Mouse (Mus musculus) hindlimb bud, embryonic 11.5 days (tissue): ENCODE results near the gene Adnp.

Source experiments
- DNase-seq: peaks from one replicate; pipeline ENCODE4 v3.0.0-alpha.2; 2012; ENCODE audit warnings: low read depth, low spot score; ENCODE audit errors: extremely low spot score

The Adnp gene

DNA sequence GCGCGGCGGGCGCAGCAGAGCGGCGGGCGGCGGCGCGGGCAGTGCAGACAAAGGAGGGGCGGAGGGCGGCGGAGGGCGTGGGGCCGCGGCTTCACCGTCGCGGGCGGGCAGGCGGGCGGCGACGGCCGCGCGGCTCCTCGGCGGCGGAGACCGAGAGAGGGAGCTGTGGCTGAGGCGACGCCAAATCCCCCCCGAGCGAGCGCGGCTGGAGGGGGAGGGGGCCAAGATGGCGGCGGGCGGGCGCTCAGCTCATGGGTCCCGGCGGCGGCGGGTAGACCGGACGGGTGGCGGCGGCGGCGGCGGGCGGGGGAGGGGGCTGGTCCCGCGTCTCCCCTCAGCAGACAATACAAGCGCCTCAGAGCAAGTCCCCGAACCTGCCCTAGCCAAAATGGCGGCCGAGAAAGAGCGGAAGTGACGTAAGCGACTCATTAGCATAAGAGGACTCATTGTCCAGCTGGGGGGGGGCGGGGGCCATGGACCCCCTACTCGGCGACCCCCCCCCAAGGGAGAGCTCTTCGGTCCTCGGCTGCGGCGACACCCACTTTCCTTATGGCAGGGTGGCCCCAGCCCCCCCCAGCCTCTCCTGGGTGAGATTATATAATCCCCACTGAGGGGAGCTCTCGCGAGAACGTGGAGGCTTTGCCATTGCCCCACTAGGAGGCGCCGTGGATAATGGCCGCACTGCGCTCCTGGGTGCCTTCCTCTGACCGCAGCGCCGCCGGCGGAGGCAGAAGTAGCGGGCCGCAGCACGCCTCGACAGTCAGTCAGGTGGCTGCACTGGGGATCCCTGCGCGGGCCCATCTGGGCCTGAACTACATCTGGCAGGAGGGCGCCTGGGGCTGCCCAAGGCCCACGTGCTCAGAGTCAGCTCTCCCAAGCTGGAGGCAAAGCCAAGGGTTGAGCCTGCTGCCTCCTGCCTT lies at the start of gene Adnp:
Gene Adnp (minus strand): TSS at position 388 of the 920 bp plus-strand sequence.
- peak; percentile 89 for DNase-seq

DNA sequence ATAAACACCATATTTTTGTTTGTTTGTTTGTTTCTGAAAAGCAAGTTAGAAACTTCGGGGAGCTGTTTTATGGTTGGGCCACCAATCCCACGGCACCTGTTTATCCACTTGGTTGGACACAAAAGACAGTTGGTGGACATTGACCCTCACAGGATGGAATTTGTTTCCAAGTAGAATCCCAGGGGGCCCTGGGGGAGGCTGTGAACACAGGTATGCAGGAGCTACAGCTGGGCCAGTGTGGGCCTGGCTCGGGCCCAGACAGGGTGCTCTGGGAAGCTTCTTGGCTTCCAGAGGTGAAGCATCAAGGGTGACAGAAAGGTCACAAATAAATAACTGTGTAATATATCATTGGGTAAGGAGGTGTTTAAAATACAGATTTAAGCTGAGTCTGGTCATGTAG lies 49.6 kb upstream of the Adnp start:
- no peak for DNase-seq

DNA sequence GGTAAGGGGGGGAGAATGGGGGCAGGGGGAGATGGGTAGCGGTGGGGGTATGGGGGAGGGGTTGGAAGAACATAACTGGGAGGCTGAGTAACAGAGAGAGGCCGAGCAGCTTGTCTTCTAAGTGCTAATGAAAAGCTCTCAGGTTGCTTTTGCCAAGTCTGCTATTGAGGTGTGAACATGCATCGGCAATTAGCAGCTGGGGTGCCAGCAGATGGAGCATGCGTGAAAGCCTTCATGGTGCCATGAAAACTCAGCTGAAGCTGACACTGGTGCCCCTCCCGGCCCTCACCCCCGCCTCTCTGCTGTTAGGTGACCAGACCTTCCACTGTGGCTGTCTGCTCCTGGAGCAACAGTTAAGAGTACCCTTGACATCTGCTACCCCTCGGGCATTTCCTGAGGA lies 46.9 kb upstream of the Adnp start:
- no peak for DNase-seq

DNA sequence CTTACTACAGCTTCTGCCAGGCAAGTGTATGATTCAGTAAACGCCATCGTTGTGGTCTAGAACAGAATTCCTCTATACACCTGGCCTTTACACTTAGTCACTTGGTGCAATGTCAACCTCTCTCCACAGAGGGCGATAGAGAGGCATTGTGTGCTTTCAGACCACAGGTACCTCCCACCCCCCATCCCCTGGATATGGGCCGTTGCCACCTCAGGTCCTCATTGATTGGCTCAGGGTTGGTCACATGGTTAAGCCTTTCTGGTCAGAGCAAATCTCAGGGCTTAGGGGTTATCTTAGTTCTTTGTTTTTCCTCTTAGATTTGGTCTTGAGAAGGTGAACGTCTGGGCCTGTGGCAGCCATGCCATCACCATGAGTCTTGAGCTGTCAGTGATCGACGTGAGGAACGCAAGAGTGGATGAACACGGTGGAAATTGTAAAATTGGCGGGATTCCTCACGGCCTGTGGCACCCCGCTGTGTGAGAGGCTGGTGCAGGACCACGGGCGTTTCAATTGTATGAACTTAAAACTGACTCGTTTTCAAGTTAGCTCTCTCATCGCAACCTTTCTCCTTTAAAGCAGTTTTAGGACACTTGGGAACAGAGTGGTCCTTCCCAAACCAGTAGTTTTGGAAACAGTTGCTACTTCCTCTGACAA lies 45.9 kb upstream of the Adnp start:
- peak; percentile 82 for DNase-seq

DNA sequence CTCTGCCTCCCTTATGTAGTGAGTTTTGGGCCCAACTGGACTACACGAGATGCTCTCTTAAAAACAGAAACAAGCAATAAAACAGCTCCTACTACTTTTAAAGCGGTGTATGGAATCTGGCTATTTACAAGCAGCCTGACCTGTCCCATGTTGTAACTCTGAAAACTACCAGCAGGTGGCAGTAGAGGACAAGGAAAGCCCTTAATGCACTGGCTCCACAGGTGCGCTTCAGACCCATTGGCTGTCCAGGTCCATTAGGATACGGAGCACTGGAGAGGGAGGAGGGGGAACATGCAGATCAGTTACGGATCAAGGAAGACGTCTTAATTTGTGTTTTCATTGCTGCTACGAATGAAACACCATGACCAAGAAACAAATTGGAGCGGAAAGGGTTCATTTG lies 43.4 kb upstream of the Adnp start:
- peak; percentile 90 for DNase-seq

DNA sequence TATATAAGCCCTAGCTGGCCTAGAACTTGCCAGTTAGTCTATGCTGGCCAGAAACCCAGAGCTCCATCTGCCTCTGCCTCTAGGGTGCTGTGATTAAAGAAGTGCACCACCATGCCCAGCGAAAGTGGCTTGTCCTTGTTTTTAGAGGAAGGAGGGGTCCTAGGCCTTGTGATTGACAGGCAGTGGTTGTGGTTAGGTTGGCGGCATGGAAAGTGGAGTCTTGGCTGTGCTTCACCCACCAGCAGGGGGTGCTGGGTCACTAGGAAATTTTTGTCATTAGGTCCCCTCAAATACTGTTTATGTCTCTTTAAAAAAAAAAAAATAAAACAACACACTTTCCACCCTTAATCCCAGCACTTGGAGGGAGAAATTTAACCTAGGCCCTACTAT lies 41.9 kb upstream of the Adnp start:
- peak; percentile 6 for DNase-seq

DNA sequence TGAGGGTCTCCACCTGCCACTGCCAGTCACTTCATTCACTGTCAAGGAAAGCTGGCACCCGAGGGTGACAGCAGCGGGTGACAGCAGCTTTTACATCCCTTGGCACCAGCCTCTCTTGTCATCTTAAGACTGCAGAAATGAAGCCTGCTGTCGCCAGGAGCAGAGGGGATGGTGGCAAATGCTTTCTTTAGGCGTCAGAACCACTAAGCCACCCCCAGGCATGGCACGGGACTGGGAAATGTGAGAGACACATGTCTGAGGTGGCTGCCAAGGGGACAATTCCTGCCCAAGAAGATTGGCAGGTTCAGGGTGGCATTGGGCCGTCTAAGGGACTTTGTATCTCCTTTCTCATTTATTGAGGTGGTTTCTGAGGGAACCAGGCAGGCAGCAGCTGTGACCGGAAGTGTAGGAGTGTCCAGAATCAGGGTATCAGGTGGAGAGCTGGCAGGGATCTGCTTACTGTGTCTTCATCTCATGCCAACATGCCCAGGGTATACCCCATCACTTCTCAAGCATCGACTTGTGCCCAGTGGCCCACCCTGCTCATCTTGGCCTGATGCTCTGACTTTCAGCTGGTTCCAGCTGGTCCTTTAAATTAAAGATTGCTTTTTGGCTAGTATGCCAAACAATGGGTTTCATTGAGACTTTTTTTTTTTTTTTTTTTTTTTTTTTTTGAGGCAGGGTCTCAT lies 41.4 kb upstream of the Adnp start:
- DNase-seq: no peak

DNA sequence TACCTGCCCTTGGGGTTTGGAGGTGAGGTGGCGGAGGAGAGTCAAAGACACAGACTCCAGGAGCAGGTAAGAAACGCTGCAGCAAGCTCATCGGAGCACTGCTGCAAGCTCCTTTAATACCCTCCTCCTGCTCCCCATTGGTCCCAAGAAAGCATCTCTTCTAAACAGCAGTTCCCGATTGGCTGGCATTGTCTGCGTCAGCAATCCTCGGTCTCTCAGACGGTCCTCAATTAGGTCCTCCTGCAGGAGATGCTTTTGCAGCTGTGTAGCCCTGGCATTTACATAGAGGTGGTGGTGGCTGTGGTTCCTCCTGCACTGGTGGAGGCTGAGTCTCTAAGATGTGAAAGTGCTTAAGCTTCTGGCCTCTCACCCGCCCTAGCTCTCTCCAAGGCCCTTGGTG lies 38.7 kb upstream of the Adnp start:
- DNase-seq: no peak

DNA sequence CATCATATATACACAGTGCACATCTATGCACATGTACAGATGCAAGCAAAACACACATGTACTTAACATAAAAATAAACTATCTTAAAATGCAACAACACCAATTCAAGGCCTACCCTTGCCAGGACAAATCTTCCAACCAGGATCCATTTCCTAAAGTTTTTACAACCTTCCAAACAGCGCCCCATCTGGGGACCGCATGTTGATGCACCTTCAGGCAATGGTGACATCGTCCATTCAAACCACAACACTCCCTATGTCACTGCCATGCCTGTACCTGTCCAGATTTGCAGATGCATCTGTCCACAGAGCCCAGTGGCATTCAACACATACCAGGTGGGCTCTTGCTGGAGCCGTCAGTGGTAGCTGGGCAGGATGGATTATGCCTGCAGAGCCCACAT lies 36.4 kb upstream of the Adnp start:
- DNase-seq: no peak

DNA sequence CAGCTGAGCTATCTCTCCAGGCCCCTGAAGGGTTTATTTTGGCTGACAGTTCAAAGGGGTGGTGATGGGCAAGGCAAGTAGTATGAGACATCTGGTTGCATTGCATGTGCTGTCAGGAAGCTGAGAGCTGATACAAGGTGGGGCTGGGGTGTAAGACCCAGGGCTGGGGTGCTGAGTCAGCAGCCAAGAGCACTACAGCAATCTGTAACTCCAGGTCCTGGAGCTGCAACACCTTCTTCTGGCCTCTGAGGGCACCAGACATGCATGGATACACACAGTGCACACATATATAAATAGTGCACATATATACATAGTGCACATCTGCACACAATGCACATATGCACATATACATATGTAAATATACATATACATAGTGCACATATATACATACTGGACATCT lies 35.9 kb upstream of the Adnp start:
- no peak for DNase-seq

DNA sequence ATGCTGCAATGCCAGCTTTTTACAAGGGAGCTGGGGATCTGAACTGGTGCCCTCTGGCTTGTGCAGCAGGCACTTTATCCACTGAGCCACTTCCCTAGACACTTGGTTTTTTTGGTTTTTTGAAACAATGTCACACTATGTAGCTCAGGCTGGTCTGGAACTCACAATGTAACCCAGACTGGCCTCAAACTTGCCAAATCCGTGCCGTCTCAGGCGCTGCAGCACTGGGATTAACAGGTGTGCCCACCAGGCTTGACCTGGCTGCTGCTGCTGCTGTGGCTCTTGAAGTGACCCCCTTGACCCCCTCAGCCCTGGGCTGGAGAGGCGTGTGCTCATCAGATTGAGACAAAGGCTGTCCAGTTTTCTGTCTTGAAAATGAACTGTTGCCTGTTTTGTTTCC lies 31.4 kb upstream of the Adnp start:
- DNase-seq: no peak

DNA sequence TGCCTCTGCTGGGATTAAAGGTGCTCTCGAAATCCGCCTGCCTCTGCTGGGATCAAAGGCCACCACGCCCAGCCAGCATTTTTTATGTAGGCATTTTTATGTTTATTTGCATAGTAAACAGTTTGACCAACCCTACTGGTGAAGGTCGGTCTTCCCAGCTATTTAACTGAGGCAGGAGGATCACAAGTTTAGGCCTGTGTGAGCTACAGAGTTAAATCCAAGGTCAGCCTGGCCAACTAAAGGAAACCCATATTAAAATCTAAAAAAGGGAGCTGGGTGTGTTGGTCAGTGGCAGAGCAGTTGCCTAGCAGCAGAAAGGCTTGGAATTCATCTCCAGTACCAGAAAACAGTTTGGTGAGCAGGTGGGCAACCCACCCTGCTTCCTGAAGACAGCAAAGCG lies 26.4 kb upstream of the Adnp start:
- DNase-seq: no peak

DNA sequence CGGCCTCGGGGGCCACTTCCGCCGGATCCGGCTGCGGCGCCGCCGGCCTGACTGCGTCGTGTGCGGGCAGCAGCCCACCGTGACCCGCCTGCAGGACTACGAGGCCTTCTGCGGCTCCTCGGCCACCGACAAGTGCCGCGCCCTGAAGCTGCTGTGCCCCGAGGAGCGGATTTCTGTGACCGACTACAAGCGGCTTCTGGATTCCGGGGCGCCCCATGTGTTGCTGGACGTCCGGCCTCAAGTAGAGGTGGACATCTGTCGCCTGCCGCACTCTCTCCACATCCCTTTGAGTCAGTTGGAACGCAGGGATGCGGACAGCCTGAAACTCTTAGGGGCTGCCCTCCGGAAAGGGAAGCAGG lies 24.5 kb upstream of the Adnp start:
- DNase-seq: no peak

DNA sequence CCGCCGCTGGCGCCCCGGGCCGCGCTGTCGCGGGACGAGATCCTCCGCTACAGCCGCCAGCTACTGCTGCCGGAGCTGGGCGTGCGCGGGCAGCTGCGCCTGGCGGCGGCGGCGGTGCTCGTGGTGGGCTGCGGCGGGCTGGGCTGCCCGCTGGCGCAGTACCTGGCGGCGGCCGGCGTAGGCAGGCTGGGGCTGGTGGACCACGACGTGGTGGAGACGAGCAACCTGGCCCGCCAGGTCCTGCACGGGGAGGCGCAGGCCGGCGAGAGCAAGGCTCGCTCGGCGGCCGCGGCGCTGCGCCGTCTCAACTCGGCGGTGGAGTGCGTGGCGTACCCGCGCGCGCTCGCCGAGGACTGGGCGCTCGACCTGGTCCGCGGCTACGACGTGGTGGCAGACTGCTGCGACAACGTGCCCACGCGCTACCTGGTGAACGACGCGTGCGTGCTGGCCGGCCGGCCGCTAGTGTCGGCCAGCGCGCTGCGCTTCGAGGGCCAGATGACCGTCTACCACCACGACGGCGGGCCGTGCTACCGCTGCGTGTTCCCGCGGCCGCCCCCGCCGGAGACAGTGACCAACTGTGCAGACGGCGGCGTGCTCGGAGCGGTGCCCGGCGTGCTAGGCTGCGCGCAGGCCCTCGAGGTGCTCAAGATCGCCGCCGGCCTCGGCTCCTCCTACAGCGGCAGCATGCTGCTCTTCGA lies 24.0 kb upstream of the Adnp start:
- no peak for DNase-seq

DNA sequence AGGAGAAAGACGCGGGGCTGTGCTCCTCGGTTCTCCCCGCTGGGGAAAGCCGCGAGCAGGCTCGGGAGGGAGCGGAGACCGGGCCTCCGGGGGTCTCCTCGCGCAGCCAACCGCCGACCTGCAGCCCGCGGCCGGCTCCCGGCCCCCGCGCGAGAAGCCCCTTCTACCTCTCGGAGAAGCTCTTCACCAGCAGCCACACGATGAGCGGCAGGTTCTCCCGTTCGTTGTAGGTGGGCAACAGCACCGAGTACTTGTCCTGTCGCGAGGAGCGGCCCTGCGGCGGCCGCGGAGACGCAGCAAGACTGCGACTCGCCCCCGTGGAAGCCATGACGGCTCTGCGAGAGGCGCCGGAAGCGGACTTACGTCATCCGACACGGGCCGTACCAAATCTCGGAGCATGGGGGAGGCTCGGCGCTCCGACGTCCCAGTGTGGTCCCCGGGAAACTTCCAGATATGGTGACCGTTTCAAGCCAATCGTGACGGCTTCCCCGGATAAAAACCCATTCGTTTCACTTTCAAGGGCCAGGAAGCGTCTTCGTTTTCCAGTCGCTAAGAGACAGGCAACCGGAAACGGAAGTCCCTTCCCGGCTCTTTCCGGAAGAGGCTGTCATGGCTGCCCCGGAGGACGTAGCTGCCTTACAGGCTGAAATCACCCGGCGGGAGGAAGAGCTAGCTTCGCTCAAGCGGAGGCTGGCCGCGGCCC lies 23.3 kb upstream of the Adnp start, which contains the start of the genes Gm20716, Dpm1 and Mocs3:
Gene Gm20716 (minus strand): TSS at position 339 of the 703 bp plus-strand sequence.
Gene Dpm1 (minus strand): TSS at position 566 of the 703 bp plus-strand sequence.
Gene Mocs3 (plus strand): TSS at position 597 of the 703 bp plus-strand sequence.
- DNase-seq: peak; percentile 62

DNA sequence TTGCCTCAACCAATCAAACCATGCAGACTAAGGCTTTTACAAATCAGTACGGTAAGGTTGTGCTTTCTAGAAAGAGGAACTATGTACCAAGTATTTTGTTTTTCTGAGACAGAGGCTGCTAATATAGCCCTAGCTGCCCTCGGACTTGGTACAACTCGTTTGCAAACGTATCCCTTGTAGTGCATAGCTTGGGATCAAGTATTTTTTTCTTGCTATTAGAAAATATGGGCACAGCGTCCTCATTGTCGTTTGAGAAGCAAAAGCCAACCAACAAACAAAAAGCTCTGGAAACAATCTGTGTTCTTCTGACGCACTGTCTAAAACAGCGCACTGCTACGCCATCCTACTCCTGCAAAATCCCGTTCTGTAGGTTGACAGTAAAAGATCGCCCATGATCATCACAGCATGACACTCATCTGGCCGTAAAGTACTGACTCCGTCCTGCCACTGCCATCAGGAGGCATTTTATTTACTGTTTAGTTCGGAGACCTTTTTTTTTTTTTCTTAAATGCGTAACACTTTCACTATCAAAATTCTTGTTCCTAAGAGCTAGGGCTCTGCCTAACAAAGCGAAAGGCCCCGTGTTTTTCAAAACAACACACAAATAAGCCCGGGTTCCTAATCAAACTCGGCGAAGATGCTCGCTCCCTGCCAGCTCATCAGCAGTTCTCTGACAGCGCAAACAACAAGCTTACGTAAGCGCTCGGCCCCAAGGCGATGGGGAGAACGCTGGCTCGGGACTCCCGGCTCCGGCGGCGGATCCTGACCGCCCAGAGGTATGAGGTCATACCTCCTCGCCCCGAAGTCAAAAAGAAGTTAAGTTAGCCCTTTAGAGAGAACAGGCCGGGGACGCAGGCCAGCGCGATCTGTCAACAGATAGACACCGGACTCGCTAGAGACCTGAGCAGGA lies 22.5 kb upstream of the Adnp start:
- no peak for DNase-seq

DNA sequence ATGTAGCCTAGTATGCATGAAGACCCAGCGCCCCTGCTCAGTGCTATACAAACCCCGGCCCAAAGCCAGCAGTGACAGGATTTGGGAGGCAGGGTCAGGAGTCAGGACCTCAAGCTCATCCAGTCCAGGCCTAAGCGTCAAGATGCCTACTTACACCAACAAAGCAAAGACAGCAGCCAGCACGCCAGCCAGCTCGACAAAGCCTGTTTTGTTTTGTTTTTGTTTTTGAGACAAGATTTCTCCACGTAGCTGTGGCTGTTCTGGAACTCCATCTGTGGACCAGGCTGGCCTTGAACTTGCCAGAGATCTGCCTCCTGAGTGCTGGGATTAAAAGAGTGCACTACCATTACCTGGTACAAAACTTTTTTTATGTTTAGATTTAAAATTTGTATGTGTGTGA lies 16.4 kb upstream of the Adnp start:
- no peak for DNase-seq

DNA sequence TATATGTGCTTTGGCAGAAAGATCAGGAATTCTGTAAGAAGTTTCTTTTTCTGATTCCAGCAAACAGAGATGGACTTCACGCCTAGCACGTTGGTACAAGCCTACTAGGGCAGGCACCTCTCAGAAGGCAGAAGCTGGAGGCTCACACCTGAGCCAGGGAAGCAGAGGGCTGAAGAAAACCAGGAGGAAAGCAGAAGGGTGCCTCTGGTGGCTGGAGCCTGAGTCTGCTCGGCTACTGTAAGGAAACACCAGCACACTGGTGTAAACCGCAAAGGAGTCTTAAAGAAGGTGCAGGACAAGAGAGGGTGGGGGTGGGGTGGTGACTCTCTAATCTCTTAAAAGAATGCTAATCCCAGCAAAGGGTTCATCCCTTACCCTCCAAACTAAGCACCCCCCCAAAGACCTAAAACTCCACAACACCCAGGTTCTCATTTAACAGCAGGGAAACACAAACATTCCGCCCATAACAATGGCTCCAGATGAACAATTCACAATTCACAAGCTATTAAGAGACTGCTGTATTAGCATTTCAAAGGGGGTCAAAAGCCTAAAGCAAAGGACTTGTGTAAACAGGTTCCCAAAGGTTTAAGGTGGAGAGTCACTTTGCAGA lies 7.0 kb upstream of the Adnp start:
- no peak for DNase-seq

DNA sequence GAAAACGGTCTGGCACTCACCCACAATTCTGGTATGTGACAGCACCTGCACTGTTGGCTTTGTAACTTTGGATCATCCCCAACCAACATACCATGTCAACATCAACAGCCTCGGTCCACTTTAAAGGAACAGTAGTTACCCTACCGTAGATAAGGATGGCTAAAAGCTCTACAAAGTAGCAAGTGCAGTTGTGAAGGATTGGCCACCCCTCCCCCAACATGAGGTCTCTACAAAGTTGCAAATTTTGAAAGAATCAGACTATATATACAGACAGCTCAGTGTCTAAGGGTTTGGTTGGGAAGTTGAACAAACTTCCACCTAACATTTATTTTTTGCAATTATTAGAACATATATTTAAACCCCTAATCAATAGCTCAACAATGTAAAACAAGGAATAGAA lies 971 bp upstream of the Adnp start:
- no peak for DNase-seq
